Comparison of ENCODE assay signal across 8 mouse cellular contexts in genomic region chr2:163996275-163996674, GRCm38 (mm10). TPM values are rescaled to one million over a fixed set of nuclear protein-coding genes. Genes with fewer than 3 reads are reported as not detected.
DNase-seq lines count a peak whose midpoint lies in the region; ATAC-seq and TF ChIP-seq lines count a peak whose summit lies in the region.

No protein-coding gene starts in this region.

- H3K4me2 ChIP-seq in forebrain, embryonic 13.5 days: peak overlapping the region; percentile 91
- H3K4me2 ChIP-seq in liver, embryonic 14.5 days (ENCODE audit: low read depth): peak overlapping the region; percentile 85

- no peak for DNase-seq in heart, embryonic 10.5 days (ENCODE audit: low spot score)
- no peak for DNase-seq in heart, postnatal 10 days
- no peak for DNase-seq in liver, embryonic 14.5 days (ENCODE audit: low read depth in 3 of 3, low spot score in 3 of 3)
- DNase-seq in natural killer cell, adult 2 months (ENCODE audit: low spot score in 2 of 2): no peak
- no peak for DNase-seq in left cerebral cortex, adult 9 months (ENCODE audit: low spot score in 2 of 2)

- WGBS in heart, embryonic 10.5 days: 79% methylated on average over 6 of the region's 6 CpGs
- WGBS in forebrain, embryonic 13.5 days: 89% methylated on average over 6 of the region's 6 CpGs
- WGBS in liver, embryonic 14.5 days (ENCODE audit: insufficient replicate concordance): 52% methylated on average over 6 of the region's 6 CpGs

- no peaks in the 10 kb centered on the region for H3K27me3 ChIP-seq in heart, embryonic 10.5 days (ENCODE audit: insufficient read depth, poor library complexity, severe bottlenecking)
- H3K27me3 ChIP-seq in C2C12 (ENCODE audit: control insufficient read depth, insufficient read depth, insufficient read length): no peaks in the 10 kb centered on the region
- H3K27me3 ChIP-seq in forebrain, embryonic 13.5 days: no peaks in the 10 kb centered on the region
- no peaks in the 10 kb centered on the region for H3K27me3 ChIP-seq in liver, embryonic 14.5 days (ENCODE audit: control insufficient read depth, insufficient read depth, low read length)

- intact Hi-C loops in heart, postnatal 10 days (cut with DNase I): loop anchor here (5.0 kb wide), 1 partner anchor 56 kb away; no protein-coding TSS in a partner anchor

- ATAC-seq in forebrain, embryonic 13.5 days: no peak
- ATAC-seq in liver, embryonic 14.5 days (ENCODE audit: insufficient read depth): no peak
- ATAC-seq in granulocyte monocyte progenitor cell, adult 5-6 weeks (replicated peaks; ENCODE audit: poor library complexity, severe bottlenecking): no peak

- peak overlapping the region; percentile 98 for H3K4me3 ChIP-seq in heart, embryonic 10.5 days
- peak overlapping the region; percentile 84 for H3K4me3 ChIP-seq in C2C12 (ENCODE audit: insufficient read depth, poor library complexity, severe bottlenecking)
- H3K4me3 ChIP-seq in forebrain, embryonic 13.5 days: peak overlapping the region; percentile 99
- peak overlapping the region; percentile 69 to 85 for H3K4me3 ChIP-seq in liver, embryonic 14.5 days (ENCODE audit: insufficient read depth in 1 of 2, low read depth in 2 of 2, low read length in 2 of 2)

- H3ac ChIP-seq in C2C12 (ENCODE audit: control insufficient read depth, insufficient read length, low read depth): peak overlapping the region; percentile 72

- H3K9ac ChIP-seq in forebrain, embryonic 13.5 days: peak overlapping the region; percentile 97
- H3K9ac ChIP-seq in liver, embryonic 14.5 days (replicated peaks): peak overlapping the region; percentile 91

- peak overlapping the region; percentile 98 for H3K27ac ChIP-seq in heart, embryonic 10.5 days
- H3K27ac ChIP-seq in forebrain, embryonic 13.5 days: no peak overlapping the region
- H3K27ac ChIP-seq in liver, embryonic 14.5 days: no peak overlapping the region

- H3K9me3 ChIP-seq in heart, embryonic 10.5 days: no peaks in the 10 kb centered on the region
- H3K9me3 ChIP-seq in forebrain, embryonic 13.5 days (replicated peaks): no peaks in the 10 kb centered on the region
- no peaks in the 10 kb centered on the region for H3K9me3 ChIP-seq in liver, embryonic 14.5 days (ENCODE audit: control insufficient read depth, low read length)

- peaks cover 62% of the 10 kb centered on the region for H3K79me2 ChIP-seq in C2C12 (ENCODE audit: control insufficient read depth, insufficient read depth)

- TF ChIP-seq EP300 in liver, embryonic 14.5 days (IDR thresholded peaks at IDR 0.05; ENCODE audit: low read depth): no peak

- no peak for TF ChIP-seq CTCF in C2C12 (IDR thresholded peaks at IDR 0.05; ENCODE audit: control insufficient read depth, insufficient read depth, insufficient read length)
- TF ChIP-seq CTCF in liver, embryonic 14.5 days (IDR thresholded peaks at IDR 0.05; ENCODE audit: low read depth): no peak

- peaks cover 59% of the 10 kb centered on the region for H3K79me3 ChIP-seq in C2C12 (ENCODE audit: low read depth)

- peaks cover 11% of the 10 kb centered on the region for H3K36me3 ChIP-seq in heart, embryonic 10.5 days
- peaks cover 27% of the 10 kb centered on the region for H3K36me3 ChIP-seq in C2C12 (ENCODE audit: control insufficient read depth, insufficient read depth)
- H3K36me3 ChIP-seq in forebrain, embryonic 13.5 days (ENCODE audit: poor library complexity, severe bottlenecking): peaks cover 7% of the 10 kb centered on the region
- H3K36me3 ChIP-seq in liver, embryonic 14.5 days (replicated peaks; ENCODE audit: control insufficient read depth, insufficient read depth, low read depth): no peaks in the 10 kb centered on the region; the same call in 1 of the 2 replicates

- peaks cover 29% of the 10 kb centered on the region for H3K4me1 ChIP-seq in heart, embryonic 10.5 days
- peaks cover 38% of the 10 kb centered on the region for H3K4me1 ChIP-seq in forebrain, embryonic 13.5 days
- peaks cover 14 to 19% of the 10 kb centered on the region in 2 experiments for H3K4me1 ChIP-seq in liver, embryonic 14.5 days (replicated peaks; ENCODE audit: control insufficient read depth in 2 of 2, insufficient read depth in 2 of 2, low read length in 1 of 2)

TF ChIP-seq in C2C12, 6 proteins besides CTCF, POLR2A, EP300 and RAD21:
- TF ChIP-seq FOSL1 (IDR thresholded peaks at IDR 0.05; ENCODE audit: insufficient read depth, low read length, poor library complexity, severe bottlenecking) (no peak), MYOD1 (IDR thresholded peaks at IDR 0.05; ENCODE audit: control insufficient read depth, insufficient read length, low read depth) (no peak), CEBPB (IDR thresholded peaks at IDR 0.05; ENCODE audit: low read depth) (no peak), MYOG (IDR thresholded peaks at IDR 0.05; ENCODE audit: control insufficient read depth, extremely low read depth, insufficient read length) (no peak), USF1 (IDR thresholded peaks at IDR 0.05; ENCODE audit: low read depth) (no peak), MAX (IDR thresholded peaks at IDR 0.05) (no peak)

RNA-seq across cellular contexts. Expression of gene Ywhab, which starts 1.5 kb away (rescaled TPM):
- 274 and 296 TPM in 2 replicates for polyA plus RNA-seq in heart, embryonic 10.5 days (2016; fragmentation: Nextera tagmentation; extraction: Ambion mirVana)
- total RNA-seq in heart, postnatal 10 days (2021): 100 to 1,000 TPM; 138 to 139 TPM
- 114 TPM for polyA plus RNA-seq in C2C12 (2012; fragmentation: generic; extraction: Trizol)
- polyA plus RNA-seq in forebrain, embryonic 13.5 days (2015; fragmentation: Nextera tagmentation; extraction: Ambion mirVana): 361 and 370 TPM in 2 replicates
- 20.2 and 32.3 TPM in 2 replicates for polyA plus RNA-seq in liver, embryonic 14.5 days (2012; rRNA removed)
- 79.6 and 88.4 TPM in 2 replicates for polyA plus RNA-seq in liver, embryonic 14.5 days (2014; fragmentation: Nextera tagmentation; extraction: Ambion mirVana)
- 125 and 137 TPM in 2 replicates for total RNA-seq in granulocyte monocyte progenitor cell, adult 5-6 weeks (2014; fragmentation: Nextera tagmentation)
- total RNA-seq in granulocyte monocyte progenitor cell, adult 5-6 weeks (2017): 64.1 and 69.6 TPM in 2 replicates

RNA-seq across cellular contexts. Expression of gene Pabpc1l, which starts 29.0 kb away (rescaled TPM):
- 0.63 and 1.1 TPM in 2 replicates for polyA plus RNA-seq in heart, embryonic 10.5 days (2016; fragmentation: Nextera tagmentation; extraction: Ambion mirVana)
- under 1 TPM; 0.77 to 0.91 TPM for total RNA-seq in heart, postnatal 10 days (2021)
- polyA plus RNA-seq in C2C12 (2012; fragmentation: generic; extraction: Trizol): 0.60 TPM
- polyA plus RNA-seq in forebrain, embryonic 13.5 days (2015; fragmentation: Nextera tagmentation; extraction: Ambion mirVana): 1.3 and 1.4 TPM in 2 replicates
- 0.22 and 0.29 TPM in 2 replicates for polyA plus RNA-seq in liver, embryonic 14.5 days (2012; rRNA removed)
- polyA plus RNA-seq in liver, embryonic 14.5 days (2014; fragmentation: Nextera tagmentation; extraction: Ambion mirVana): not detected in 2 replicates
- total RNA-seq in granulocyte monocyte progenitor cell, adult 5-6 weeks (2014; fragmentation: Nextera tagmentation): not detected in 2 replicates
- total RNA-seq in granulocyte monocyte progenitor cell, adult 5-6 weeks (2017): not detected in 2 replicates
